Mouse (Mus musculus): ENCODE results near the gene Ep400. TPM values are rescaled to one million over a fixed set of nuclear protein-coding genes. Genes with fewer than 3 reads are reported as not detected.

Gene Ep400
- 6.2 TPM for polyA plus RNA-seq (2014; fragmentation: Illumina TruSeq; extraction: RNeasy Lipid Tissue Mini Kit (QIAGEN cat#74804); ENCODE audit: insufficient read depth, low read depth, low replicate concordance)

DNA sequence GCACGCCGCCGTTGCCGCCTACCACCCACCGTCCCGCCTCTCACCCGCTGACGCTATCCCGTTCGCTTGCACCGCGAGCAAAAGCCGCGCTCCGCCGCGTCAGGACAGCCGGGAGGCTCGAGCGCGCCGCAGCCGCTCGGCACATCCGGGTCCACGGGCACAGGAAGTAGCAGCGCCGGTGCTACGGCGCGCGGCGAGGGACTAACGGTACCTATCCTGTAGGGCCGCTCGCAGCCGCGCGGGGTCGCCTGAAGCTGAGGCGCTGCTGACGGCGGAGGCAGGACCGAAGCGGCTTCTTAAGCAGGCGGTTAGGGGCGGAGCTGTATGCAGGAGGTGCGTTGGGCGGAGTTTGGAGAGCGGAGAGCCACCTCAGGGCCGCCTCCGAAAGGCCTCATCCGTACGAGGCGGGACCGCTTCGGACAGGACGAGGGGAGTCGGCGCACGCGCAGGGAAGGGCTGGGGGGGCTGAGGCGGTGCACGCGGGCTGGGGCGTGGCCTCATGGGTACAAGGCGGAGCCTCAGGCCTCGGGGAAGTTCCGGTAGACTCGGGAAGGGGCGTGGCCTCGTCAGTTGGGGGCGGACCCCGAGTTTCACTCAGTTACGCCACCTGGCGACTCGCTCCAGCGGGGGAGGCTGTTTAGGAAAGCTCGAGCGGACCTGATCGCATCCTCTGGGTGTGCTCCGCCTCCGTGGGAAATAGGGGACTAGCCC is at the start of gene Ep400:
Gene Ep400 (minus strand): TSS at position 270 of the 711 bp plus-strand sequence.

DNA sequence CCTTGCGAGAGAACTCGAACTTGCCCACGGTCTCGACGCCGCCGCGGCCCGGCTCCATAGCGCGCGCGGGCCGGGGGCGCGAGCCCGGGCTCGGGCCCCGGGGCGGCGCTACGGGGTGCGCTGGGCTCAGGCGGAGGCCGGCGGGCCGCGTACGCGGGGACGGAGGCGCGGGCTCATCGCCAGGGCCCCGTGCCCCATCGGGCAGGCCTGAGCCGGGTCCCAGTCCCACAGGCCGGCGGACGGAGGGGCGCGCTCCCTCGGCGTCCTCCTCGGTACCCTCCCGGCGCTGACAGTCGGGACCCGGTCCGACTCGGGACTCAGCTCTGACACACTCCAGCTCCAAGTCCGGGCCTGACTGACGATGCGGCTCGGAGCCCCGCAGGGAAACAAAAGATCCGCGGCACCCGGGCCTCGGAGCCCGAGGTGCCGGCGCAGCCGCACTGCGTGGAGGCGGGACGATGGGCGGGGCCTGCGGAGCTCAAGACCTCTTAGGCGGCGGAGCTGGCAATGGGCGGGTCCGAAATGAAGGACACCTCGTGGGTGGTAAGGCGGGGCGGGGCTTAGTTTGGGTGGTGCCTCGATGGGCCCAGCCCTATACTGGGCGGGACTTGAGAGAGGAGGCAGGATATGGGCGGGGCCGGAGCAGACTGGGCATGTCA is 39.3 kb upstream of the Ep400 start, which contains the start of gene Ulk1:
Gene Ulk1 (minus strand): TSS at position 431 of the 659 bp plus-strand sequence.

DNA sequence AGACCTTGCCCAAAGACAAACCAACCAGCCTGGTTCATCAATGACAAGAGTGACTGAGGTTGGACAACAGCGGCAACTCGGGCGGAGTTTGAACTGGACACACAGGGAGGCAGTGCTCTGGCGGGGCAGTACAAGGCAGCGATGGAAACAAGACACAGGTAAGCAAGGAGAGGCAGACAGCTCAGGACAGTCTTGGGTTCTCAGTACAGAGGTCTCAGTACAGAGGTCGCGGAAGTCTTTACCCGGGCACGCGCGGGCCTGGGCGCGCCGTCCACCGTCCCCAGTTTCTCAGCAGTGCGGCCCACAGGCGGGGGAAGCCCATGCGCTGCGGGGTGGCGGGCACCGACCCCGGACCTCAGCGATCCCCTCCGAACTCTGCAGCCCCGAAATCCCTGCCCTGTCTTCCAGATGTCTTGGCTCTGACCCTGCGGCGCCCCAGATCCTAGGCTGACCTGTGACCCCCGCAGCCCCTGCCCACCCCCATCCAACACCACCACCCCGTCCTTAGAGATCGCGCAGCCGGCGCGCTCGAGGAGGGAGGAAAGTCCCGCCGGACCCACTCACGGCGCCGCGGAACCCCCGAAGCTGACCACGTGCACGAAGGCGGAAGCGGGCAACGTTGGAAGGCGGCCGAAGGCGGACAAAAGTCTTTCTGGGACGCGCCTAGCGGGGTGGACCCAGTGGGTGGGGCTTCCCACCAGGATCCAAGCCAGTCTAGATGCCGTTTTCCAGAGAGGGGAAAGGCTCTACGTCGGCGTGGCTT is 9.7 kb upstream of the Ep400 start, which contains the start of gene Pus1:
Gene Pus1 (minus strand): TSS at position 662 of the 763 bp plus-strand sequence.

DNA sequence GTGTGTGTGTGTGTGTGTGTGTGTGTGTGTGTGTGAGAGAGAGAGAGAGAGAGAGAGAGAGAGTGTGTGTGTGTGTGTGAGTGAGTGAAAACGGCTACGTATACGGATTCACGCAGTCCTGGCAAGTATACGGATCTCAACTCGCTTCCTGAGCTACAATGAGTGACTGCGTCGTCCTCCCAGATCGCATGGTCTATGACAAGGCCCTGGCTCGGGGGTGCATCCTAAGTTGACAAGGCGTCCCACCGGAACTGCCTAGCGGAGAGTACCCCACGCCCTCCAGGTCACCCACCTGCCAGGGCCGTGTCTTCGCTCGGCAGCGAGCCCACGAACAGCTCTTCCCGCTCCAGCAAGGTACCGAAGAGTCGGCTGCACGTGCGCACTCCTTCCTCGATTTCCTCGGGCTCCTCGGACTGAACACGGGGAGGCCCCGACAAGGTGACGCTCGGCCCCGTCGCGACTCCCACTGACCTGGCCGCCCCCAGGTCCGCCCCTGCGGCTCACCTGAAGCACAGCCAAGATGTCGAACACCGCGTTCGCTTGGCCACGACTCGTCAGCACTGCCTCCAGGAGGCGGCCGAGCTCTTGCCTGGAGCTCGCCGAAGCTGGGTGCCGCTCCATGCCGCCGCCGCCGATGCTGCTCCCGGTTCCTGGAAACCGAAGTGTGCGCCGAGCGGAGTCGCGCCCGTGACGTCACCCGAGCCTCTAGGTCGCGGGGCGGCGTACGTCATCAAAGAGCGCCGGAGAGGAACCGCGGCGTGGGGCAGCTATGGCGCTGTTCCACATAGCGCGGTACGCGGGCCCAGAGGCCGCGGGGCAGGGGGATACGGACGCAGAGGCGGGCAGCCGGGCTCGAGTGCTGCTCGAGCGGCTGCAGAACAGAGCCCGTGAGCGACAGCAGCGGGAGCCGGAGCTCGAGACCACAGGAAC is 117.5 kb downstream of the Ep400 start, which contains the start of the genes Noc4l and Ddx51:
Gene Noc4l (minus strand): TSS at position 699 of the 930 bp plus-strand sequence.
Gene Ddx51 (plus strand): TSS at position 733 of the 930 bp plus-strand sequence.

Other genes with a start within 250 kb of the Ep400 start
- gene Galnt9, start 226.4 kb downstream of the Ep400 start, polyA plus RNA-seq (2014; fragmentation: Illumina TruSeq; extraction: RNeasy Lipid Tissue Mini Kit (QIAGEN cat#74804); ENCODE audit: insufficient read depth, low read depth, low replicate concordance) = 1.2 TPM
- 8.3 TPM for gene Noc4l, start 117.3 kb downstream of the Ep400 start, polyA plus RNA-seq (2014; fragmentation: Illumina TruSeq; extraction: RNeasy Lipid Tissue Mini Kit (QIAGEN cat#74804); ENCODE audit: insufficient read depth, low read depth, low replicate concordance)
- 10.1 TPM for gene Ddx51, start 117.3 kb downstream of the Ep400 start, polyA plus RNA-seq (2014; fragmentation: Illumina TruSeq; extraction: RNeasy Lipid Tissue Mini Kit (QIAGEN cat#74804); ENCODE audit: insufficient read depth, low read depth, low replicate concordance)
- 12.2 TPM for gene Pus1, start 9.9 kb upstream of the Ep400 start, polyA plus RNA-seq (2014; fragmentation: Illumina TruSeq; extraction: RNeasy Lipid Tissue Mini Kit (QIAGEN cat#74804); ENCODE audit: insufficient read depth, low read depth, low replicate concordance)
- 11.7 TPM for gene Ulk1, start 39.4 kb upstream of the Ep400 start, polyA plus RNA-seq (2014; fragmentation: Illumina TruSeq; extraction: RNeasy Lipid Tissue Mini Kit (QIAGEN cat#74804); ENCODE audit: insufficient read depth, low read depth, low replicate concordance)
- gene Hscb, start 69.1 kb upstream of the Ep400 start, polyA plus RNA-seq (2014; fragmentation: Illumina TruSeq; extraction: RNeasy Lipid Tissue Mini Kit (QIAGEN cat#74804); ENCODE audit: insufficient read depth, low read depth, low replicate concordance) = 24.7 TPM
- gene Chek2, start 69.3 kb upstream of the Ep400 start, polyA plus RNA-seq (2014; fragmentation: Illumina TruSeq; extraction: RNeasy Lipid Tissue Mini Kit (QIAGEN cat#74804); ENCODE audit: insufficient read depth, low read depth, low replicate concordance) = 3.2 TPM
- gene Ttc28, start 109.1 kb upstream of the Ep400 start, polyA plus RNA-seq (2014; fragmentation: Illumina TruSeq; extraction: RNeasy Lipid Tissue Mini Kit (QIAGEN cat#74804); ENCODE audit: insufficient read depth, low read depth, low replicate concordance) = 2.8 TPM

Measured in lung, adult 10 weeks (tissue).